Mouse (Mus musculus) cerebellum, adult 11 months (tissue): ENCODE measurements around the gene 1700019D03Rik.

Experiments
- DNase-seq: peaks from one replicate; pipeline ENCODE4 v3.0.0; 2022

1700019D03Rik gene

DNA sequence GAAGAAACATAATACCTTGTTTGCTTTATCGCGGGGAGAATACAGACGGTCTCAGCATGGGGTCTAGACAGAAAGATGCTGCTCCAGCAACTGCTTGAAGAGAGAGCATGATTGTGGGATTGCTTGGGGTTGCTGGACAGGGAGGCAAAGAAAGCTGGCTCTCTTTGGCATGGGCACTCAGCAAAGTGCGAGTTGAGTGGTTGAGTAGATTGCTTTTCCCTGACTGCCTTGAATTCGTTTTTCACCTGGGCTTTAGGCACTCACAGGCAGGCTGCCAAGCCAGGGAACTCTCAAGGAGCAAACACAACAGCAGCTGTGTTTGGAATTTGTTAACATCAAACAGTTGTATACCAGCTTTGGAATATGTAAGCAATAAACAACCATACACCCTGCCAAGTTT lies at the start of gene 1700019D03Rik:
TSS of gene 1700019D03Rik (minus strand) at position 101 of the 400 bp plus-strand sequence.
- DNase-seq = no peak

DNA sequence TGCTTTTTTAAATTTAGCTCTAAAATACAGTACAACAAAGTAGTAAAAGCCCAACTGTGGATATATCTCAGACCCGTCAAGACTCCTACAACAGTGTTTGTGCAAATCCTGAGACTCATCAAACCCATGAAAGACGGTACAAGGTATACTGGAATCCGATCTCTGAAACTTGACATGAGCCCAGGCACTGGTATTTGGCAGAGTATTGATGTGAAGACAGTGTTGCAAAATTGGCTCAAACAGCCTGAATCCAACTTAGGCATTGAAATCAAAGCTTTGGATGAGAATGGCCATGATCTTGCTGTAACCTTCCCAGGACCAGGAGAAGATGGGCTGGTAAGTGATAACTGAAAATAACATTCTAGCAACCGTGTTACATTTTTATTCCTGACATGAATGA lies 43.9 kb upstream of the 1700019D03Rik start:
- DNase-seq = no peak

DNA sequence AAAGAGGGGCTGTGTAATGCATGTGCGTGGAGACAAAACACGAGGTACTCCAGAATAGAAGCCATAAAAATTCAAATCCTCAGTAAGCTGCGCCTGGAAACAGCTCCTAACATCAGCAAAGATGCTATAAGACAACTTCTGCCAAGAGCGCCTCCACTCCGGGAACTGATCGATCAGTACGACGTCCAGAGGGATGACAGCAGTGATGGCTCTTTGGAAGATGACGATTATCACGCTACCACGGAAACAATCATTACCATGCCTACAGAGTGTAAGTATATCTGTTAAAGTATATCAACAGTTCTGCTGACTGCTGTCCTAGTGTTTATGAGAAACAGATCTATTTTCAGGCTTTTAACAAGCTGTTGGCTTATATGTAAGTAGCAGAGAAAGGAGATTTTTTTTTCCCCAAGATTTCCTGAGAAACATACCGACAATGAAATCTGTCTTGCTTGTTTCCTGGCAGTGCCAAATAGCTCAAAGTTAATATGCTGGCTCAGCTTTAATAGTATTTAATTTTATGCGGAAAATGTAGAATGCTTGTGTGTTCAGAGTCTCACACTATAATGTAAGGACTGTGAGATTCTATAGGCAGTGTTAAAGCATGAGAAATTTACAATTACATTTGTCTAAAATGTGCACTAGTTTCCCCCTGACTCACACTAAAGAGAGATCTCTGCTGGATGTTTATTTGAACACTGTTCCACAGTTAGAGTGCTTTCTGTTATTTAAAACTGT lies 42.1 kb upstream of the 1700019D03Rik start:
- DNase-seq = no peak

DNA sequence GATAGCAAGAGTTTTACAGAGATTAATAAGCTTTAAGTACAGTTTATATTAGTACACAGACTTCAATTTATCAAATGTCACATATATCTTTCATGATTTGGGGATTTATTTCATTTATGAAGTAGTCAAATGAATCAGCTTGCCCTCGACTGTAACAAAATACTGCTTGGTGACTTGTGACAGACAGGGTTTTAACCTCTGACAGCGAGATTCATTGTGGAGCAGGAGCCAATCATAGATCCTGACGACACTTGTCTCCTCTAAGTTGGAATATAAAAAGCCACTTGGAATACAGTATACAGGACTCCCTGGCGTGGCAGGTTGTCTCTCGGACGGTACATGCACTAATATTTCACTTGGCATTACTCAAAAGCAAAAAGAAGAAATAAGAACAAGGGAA lies 41.4 kb upstream of the 1700019D03Rik start, which contains the start of gene Mstn:
TSS of gene Mstn (plus strand) at position 301 of the 400 bp plus-strand sequence.
- no peak for DNase-seq

DNA sequence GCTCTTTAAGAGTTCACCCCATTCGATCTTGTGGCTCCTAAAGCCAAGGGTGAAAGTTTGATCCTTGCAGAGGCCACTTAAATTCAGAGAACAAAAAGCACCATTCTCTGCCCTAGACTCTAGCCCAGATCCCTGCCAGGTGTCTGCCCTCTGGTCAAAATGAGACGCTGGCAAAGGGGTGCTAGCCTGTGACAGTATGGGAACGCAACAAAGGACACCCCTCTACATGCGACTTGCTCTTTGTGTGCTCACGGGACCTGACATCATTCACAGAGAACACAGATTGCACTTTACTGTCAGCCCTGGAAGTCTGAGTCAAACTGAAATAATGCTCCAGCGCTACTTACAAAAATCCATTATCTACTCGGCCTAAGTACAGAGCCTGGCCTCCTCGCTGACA lies 40.5 kb upstream of the 1700019D03Rik start:
- DNase-seq = no peak

DNA sequence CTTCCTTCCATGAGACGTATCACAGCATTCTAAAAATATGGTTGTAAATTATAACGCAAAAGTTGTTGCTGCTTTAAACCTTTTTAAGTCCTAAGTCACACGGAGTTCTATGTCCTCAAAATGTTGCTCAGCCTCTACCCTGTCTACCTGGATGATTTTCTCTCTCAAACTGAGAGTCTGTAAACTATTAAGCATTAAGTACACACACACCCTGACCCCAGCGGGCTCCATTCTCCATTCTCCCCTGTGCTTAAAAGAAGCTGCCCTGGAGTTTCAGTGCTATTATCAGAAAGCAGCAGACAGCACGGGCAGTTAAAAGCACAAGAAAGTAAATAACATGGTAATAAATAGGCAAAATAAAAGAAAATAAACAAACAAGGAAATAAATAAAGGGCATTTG lies 39.1 kb upstream of the 1700019D03Rik start:
- no peak for DNase-seq

DNA sequence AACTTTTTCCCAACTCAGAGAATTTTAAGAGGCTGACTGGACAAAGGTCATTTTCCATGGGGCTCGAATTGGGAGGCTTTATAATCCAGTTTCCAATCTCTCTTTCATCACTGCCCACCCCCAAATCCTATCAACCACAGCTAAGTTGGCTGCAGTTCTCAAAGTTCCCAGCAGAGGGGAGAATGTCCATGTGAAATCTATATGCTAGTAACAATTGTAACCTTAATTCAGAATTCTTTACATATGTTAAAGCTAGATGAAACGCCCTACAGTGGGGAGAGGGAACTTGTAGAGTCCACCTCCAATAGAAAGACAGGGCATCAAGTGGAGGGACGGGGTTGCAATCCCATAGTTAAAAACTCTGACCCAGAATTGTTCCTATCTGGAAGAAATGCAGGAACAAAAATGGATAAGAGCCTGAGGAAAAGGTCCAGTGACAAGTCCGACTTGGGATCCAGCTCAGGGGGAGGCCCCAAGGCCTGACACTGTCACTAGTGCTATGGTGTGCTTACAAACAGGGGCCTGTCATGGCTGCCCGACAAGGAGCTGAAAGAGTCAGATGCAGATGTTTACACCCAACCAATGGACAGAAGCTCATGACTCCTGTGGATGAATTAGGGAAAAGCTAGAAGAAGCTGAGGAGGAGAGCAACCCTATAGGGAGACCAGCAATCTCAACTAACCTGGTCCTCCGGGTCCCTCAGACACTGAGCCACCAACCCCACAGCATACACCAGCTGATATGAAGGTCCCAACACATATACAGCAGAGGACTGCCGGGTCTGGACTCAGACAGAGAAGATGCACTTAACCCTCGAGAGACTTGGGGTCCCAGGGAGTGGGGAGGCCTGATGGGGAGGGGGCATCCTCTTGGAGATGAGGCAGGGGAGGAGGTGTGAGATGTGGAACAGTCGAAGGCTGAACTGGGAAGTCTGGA lies 33.4 kb upstream of the 1700019D03Rik start:
- DNase-seq = peak; percentile 40

DNA sequence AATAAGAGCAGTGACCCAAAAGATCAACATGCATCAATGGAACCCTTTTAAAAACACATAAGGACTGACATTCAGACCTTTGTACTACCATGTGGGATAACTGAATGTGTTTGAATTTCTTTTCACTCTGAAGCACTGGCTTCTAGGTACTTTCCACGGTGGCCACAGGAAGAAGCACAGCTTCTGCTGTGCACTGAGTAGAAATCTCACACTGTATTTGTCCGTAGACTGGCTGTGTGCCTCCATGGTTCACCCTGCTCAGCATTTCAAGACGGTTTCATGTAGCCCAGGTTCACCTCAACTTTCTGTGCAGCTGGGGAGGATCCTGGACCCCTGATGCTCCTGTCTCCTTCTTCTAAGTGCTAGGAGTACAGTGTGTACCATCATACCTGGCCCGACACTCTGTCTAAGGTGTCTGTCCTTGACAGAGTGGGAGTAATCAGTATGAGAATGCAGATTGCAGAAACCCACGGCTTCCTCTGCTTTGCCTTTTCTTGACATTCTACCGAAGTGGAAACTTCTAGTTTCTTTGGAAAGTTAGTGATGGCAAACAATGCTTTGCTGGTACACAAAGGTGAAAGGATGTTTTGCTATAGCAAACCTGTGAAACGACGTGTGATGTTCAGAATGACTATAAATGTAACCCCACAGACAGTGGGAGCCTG lies 29.9 kb upstream of the 1700019D03Rik start:
- no peak for DNase-seq

DNA sequence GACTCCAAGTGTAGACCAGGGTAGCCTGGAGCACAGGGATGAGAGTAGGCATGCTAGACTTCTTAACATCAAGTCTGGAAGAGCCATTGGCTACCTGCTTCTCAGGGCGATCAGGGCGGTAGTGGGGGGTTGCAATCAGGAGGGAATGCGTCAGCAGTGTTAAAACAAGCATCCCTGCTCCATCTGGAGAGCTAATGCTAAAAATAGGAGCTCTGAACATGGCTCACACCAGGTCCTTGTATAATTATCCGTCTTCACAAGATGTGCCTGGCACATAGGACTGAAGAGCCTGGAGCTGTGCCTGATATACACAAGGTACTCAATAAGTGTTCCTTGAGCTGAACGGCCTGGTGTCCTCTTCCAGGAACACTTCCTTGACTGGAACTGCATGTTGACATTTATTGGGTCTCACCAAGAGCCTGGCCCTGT lies 17.5 kb upstream of the 1700019D03Rik start:
- peak; percentile 38 for DNase-seq

DNA sequence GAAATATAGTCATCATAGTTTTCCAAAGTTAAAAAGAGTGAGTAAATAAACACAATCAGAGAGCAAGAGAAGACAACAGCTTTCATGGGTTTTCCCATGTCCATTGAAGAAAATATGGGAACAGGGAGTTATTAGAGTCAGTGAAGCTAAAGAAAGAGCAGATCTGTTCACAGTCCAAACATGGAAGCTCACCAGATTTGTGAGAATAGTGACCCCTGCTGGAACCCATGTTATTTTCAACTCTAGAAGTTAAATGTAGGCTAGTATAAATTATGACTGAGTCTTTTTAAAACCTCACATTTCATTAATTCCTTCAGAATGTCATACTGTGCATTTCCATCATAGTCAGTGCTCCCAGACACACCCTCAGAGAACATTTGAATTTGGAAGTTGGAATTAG lies 12.6 kb upstream of the 1700019D03Rik start:
- DNase-seq = no peak

DNA sequence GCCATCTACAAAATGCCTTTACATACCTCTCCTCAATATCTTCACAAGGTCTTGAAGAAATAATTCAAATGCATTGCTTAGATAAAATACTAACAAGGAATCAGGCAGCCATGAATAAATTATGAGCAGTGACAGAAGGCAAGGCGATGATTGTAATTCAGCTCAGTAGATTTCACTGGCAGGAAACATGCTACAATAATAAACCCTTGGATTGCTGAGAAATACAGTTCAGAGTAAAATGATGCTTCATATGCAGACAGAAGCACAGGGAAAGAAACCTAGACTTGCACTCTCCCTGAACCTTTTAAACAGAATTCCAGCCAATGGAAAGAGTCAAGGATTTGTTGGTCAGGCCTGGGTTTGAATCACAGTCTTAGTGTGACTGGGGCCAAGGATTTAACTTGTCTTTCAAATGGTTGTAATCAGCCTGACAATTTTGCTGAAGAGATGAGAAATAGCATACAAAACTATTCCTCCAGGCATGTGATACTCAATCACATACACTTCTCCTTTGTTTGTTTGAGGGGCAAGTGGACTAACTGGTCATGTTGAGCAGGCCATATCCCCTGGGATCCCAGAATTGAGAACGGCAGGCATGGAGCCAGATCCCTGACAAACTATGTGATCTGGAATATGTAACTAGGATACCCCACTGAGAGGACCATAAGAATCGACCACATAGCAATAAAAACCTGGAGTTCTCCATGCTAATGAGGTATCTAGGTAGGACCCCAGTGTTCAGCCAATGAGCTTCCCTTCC lies 1.1 kb downstream of the 1700019D03Rik start:
- no peak for DNase-seq

DNA sequence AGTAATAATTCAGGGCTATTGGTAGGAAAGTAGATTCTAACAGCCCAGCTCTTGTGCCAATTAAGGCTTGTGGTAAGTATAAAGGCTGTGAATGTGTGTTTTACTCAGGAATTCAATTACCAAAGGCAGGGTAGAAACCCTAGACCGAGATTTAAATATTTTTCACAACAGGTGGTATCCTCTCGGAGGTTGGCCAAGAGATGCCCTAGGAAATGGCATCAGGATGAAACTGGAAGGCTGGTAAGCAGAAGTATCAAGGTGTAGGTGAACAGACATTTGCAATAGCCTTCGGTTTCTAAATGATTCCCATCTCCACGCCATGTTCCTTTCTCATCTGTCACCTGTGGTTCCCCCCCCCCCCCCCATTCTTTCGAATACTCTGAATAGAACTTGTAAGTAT lies 4.4 kb downstream of the 1700019D03Rik start:
- DNase-seq = no peak

DNA sequence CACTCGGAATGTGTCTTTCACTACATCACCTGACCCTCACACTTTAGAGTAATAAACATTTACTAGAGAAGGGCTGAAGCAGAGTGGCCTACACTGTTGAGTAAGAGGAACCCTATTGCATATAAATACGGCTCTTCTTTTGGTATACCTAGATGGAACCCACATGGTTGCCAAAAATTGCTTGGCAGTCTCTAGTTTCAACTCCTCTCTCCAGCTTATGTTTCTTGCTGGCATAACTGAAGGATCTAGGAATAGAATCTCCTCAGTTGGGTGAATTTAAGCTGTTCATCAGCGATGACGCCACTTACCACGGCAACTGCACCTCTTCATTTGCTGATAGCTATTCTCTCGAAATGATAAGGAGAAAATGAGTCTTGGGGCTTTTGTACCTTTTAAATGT lies 5.3 kb downstream of the 1700019D03Rik start:
- DNase-seq = no peak

DNA sequence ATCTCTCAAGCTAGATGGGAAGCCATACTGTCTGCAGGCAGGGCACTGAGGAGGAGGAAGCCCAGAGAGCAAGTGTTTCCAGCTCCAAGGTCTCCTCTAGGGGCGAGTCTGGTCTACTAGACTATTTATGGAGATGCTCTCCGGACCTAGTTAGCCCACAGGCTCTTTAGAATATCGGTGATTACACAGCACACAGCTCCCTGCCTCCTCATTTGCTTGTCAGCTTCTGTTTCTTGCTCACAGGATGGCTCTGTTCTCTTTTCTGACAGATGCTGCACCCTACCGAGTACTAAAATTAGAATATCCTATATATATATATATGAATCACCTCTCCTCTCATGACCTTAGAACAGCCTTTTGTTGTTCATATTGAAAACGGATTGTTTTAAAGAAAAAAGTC lies 33.3 kb downstream of the 1700019D03Rik start:
- peak; percentile 30 for DNase-seq

DNA sequence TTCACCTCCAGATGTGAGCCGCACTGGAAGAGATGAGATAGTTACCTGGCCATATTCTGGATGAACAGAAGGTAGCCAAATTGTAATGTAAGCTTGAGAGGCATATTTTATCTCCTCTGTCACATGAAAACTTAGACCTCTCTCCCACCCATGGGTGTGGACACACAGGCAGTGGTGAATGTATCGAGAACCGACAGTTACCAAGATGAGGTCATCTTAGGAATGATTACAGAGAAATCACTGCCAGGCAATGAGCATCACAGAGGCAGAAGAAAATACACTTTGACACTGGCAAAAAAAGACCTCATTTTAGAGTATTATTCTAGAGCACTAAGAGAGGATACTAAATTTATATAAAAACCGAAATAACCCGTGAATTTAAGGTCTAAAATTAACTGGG lies 46.8 kb downstream of the 1700019D03Rik start:
- no peak for DNase-seq

DNA sequence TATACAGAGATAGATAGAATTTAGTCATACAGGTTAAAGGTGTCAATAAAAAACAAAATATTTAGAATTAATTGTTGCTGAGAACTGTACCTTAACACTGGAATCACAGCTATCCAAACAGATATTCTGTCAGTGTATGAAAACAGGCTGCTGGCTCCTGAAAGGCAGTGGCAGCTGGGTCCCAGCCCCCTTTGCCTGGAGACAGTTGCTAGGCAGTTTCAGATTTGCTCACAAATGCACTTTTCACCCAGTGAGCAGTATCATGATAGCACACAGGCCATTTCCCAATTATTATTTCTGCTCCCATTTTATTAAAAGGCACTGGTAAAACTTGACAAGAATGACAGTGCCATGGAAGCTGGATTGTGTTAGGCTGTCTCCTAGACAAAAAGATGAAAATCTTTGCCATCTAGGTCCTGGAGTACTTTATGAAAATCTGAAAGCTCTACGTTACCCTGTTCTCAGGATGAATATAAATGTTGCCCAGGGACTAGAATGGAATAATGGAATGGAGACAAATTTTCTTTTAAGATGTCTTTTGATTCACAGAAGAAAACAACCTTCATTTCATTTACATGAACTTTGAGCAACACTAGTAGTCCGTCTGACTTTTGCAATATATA lies 48.0 kb downstream of the 1700019D03Rik start:
- no peak for DNase-seq

DNA sequence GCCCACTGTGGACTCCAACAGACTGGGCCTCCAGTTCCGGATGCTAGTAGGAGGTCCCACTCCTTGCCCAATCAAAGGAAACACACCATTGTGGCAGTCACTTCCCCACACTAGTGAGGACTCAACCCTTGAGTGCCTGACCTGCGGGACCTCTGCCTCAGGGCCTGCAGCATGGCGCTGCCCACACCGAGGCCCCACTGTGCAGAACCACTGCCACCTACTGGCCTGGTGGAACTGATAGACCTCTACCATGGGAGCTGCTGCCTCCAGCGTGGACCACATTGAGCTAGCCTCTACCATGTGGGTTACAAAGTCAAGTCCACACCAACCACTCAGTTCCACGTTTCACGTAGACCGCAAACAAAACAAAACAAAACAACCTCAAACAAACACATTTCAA lies 55.4 kb downstream of the 1700019D03Rik start:
- no peak for DNase-seq

DNA sequence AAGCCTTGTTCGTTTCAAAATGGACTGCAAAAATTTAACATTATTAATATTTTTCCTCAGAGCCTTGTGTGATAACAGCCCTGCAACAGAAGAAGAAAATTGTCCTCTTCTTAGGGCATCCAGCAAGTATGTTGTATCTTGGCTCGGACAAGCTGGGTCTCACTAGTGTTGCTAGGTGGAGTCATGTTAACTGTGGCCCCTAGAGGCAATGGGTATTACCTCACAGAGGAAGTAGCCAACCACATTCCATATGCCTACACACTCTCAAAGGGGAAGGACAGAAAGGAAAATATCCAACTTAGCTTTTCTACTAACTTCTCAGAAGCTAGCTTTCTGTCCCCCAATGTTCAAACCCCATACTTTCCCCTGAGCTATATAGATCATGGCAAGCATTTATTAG lies 56.9 kb downstream of the 1700019D03Rik start:
- no peak for DNase-seq

DNA sequence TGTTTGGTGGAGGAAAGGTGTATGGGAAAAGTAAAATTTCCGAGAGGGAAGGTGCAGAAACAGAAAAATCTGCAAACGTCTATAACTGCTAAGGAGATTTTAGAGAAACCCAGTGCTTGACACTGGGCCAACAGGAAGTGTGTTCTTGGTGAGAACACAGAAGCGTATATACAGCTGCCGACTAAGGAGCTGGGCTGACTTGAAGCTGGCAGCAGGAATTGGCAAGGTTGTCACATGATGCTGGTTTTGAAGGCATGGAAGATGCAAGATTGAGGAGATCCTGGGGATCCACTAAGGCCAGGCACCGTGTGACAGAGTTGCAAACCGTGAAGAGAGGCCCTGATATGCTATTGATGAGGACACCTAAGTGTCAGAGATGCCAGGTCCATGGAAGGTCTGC lies 59.8 kb downstream of the 1700019D03Rik start:
- no peak for DNase-seq

DNA sequence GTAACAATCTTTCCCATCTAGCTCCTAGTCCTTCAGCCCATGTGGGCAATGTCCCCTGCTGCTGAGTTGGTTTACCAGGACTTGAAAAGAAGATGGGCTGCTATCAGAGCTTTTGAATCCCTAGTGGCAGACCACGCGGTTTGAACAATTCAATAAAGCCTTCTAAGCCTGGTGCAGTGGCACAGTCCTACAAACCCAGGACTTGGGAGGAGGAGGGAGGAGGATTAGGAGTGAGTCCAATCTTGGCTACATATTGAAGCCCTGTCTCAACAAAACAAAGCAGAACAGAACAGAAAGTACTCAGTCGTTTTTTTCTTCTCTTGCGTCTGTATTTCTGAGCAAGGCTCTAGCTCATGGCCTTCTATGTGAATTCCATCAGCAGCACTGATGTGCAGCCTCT lies 63.2 kb downstream of the 1700019D03Rik start:
- no peak for DNase-seq

DNA sequence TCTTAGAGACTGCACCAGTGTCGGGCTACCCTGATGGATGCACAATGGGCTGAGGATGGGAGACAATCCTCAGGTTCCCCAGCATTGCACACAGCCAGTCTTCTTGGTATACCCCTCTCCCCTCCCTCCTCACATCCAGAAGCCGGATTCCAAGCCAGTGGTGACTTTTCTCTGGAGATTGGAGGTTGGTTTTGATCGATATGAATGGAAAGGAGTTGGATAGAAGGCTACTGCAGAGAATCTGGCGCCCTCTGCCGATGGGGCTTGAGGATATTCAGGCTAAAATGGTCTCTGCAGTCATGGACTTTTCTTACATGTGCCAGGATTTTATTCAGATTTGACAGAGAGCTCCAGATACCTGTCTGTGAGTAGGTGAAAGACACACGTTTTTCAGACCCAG lies 64.9 kb downstream of the 1700019D03Rik start:
- DNase-seq = no peak

DNA sequence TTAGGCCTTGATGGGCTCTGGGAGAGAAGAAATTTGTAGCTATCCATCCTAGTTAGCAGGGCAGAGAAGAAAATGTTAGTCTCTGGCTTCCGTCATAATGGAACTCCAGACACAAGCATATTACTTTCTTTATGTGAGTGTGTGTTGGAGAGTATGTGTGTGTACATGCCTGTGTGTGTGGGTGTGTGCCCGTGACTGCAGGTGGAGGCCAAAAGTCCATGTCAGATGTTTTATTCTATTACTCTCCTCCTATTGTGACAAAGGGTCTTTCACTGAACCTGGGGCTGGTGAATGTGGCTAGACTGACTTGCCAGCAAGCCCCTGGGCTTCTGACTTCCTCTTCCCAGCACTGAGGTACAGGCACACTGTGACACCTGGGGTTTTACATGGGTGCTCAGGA lies 65.5 kb downstream of the 1700019D03Rik start:
- no peak for DNase-seq
